Mouse (Mus musculus) megakaryocyte, embryonic 14.5 days (primary cell): ENCODE results near the gene Olfr1371. TPM values are rescaled to one million over a fixed set of nuclear protein-coding genes. Genes with fewer than 3 reads are reported as not detected.

Source experiments
- H3K27me3 ChIP-seq: replicated peaks from 2 replicates; pipeline ENCODE3; 2012; ENCODE audit warnings: inconsistent platforms
- H3K36me3 ChIP-seq: replicated peaks from 2 replicates; pipeline ENCODE3; 2012; ENCODE audit warnings: low read length, inconsistent platforms, mixed read lengths
- H3K4me1 ChIP-seq: 2 replicates; pipeline ENCODE4 v1.6.1; 2012; ENCODE audit warnings: inconsistent platforms
- H3K4me3 ChIP-seq: replicated peaks from 2 replicates; pipeline ENCODE3; 2012; ENCODE audit warnings: moderate library complexity, mild to moderate bottlenecking, inconsistent platforms
- H3K9me3 ChIP-seq: 2 replicates; pipeline ENCODE4 v1.6.1; 2012; ENCODE audit warnings: inconsistent platforms
- FLI1 ChIP-seq: IDR thresholded peaks from 2 replicates; pipeline ENCODE4 v1.6.1; 2012; ENCODE audit warnings: low read length, inconsistent platforms, mixed read lengths
- GATA1 ChIP-seq: IDR thresholded peaks from 3 replicates; pipeline ENCODE4 v1.6.1; 2012; ENCODE audit warnings: mixed read lengths, low read length, inconsistent platforms, borderline replicate concordance
- polyA plus RNA-seq: library from polyadenylated mRNA; stranded (reverse); fragments of >175 nt; gene quantifications from 2 replicates; pipeline ENCODE4 v1.2.3, GENCODE M21; 2012; ENCODE audit warnings: low replicate concordance; ENCODE audit not compliant: insufficient read depth

The Olfr1371 gene
- polyA plus RNA-seq, 1 experiment, result not detected

DNA sequence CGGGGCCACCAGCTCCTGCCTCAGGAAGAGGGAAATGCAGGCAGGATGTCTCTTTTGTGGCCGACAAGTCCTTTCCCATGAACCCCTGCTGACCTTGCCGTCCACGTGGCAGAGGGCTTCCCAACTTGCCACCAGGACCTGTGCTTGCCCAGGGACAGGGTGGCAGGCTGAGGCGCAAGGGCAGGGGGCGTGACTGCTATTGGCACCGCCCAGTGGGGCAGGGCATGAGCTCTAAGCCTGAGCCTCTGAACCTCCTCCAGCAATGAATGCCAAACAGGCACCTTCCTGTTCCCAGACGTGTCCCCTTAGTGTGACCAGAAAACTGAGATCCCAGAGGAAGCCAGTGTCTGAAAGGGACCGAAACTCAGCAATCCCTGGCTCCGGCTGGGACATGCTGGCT is 49.9 kb downstream of the Olfr1371 start:
- H3K36me3 ChIP-seq, result no peaks in the 10 kb centered on the region
- H3K9me3 ChIP-seq, result peaks cover 7% of the 10 kb centered on the region; the same call in 1 of the 2 replicates
- peak overlapping the region; percentile 56 for H3K4me3 ChIP-seq
- TF ChIP-seq FLI1 (no peak), GATA1 (no peak)
- peaks cover 27% of the 10 kb centered on the region for H3K27me3 ChIP-seq
- H3K4me1 ChIP-seq, result peaks cover 17% of the 10 kb centered on the region

Other genes with a start within 250 kb of the Olfr1371 start
- gene Cdkn2aipnl, start 246.3 kb downstream of the Olfr1371 start, polyA plus RNA-seq, result 17.5 and 17.7 TPM in 2 replicates
- 39.2 and 171 TPM in 2 replicates for gene Ube2b, start 213.2 kb downstream of the Olfr1371 start, polyA plus RNA-seq
- 1.3 TPM in 1 of 2 replicates, not detected in the other for gene Cdkl3, start 209.8 kb downstream of the Olfr1371 start, polyA plus RNA-seq
- 4.4 and 8.0 TPM in 2 replicates for gene Ppp2ca, start 115.3 kb downstream of the Olfr1371 start, polyA plus RNA-seq
- gene Olfr1373, start 68.5 kb downstream of the Olfr1371 start, polyA plus RNA-seq, result not detected in 2 replicates
- gene Skp1a, start 18.0 kb upstream of the Olfr1371 start, polyA plus RNA-seq, result 1.6 and 14.4 TPM in 2 replicates
- gene Tcf7, start 69.0 kb upstream of the Olfr1371 start, polyA plus RNA-seq, result 0.38 TPM in 1 of 2 replicates, not detected in the other
- 11.2 and 27.3 TPM in 2 replicates for gene Vdac1, start 146.9 kb upstream of the Olfr1371 start, polyA plus RNA-seq
- gene 9530068E07Rik, start 182.4 kb upstream of the Olfr1371 start, polyA plus RNA-seq, result 87.8 and 171 TPM in 2 replicates